Mouse (Mus musculus): ENCODE data around the gene Map3k13.
"Not testable (repeated sequence)": the region's sequence is repeated elsewhere in the genome, so short reads cannot be mapped to it uniquely, and the experiment has no call there.

Map3k13 gene

GRCm38 (mm10) chr16:21908906-21909305 lies 114.8 kb downstream of the Map3k13 start:
- DNase-seq (ENCODE audit: low spot score) = not testable (repeated sequence)

GRCm38 (mm10) chr16:21913347-21913746 lies 119.2 kb downstream of the Map3k13 start:
- no peak for DNase-seq (ENCODE audit: low spot score)

- no peak for DNase-seq (ENCODE audit: low spot score)
These were observed 122.5 kb downstream of the Map3k13 start for GRCm38 (mm10) chr16:21916681-21917080.

GRCm38 (mm10) chr16:21928471-21928870 lies 134.3 kb downstream of the Map3k13 start:
- DNase-seq (ENCODE audit: low spot score) = no peak

- peak; percentile 69 for DNase-seq (ENCODE audit: low spot score)
These were observed 152.9 kb downstream of the Map3k13 start, which contains the start of gene Tmem41a for GRCm38 (mm10) chr16:21946761-21947715. Gene Tmem41a, minus strand, starts transcription at chr16:21947552.

GRCm38 (mm10) chr16:21955591-21955990 lies 161.4 kb downstream of the Map3k13 start:
- DNase-seq (ENCODE audit: low spot score) = no peak

GRCm38 (mm10) chr16:21965576-21965975 lies 171.4 kb downstream of the Map3k13 start:
- no peak for DNase-seq (ENCODE audit: low spot score)

GRCm38 (mm10) chr16:21969874-21970273 lies 175.7 kb downstream of the Map3k13 start:
- no peak for DNase-seq (ENCODE audit: low spot score)

GRCm38 (mm10) chr16:21970536-21970935 lies 176.4 kb downstream of the Map3k13 start:
- DNase-seq (ENCODE audit: low spot score) = no peak

GRCm38 (mm10) chr16:21971446-21971845 lies 177.3 kb downstream of the Map3k13 start:
- no peak for DNase-seq (ENCODE audit: low spot score)

GRCm38 (mm10) chr16:21976203-21976602 lies 182.1 kb downstream of the Map3k13 start:
- no peak for DNase-seq (ENCODE audit: low spot score)

- DNase-seq (ENCODE audit: low spot score) = no peak
These were observed 183.2 kb downstream of the Map3k13 start for GRCm38 (mm10) chr16:21977347-21977746.

All from ovary, postnatal 10 days (tissue).